ENCODE assay signal across 18 mouse cellular contexts in genomic region chr10:59665503-59666291, GRCm38 (mm10). TPM values are rescaled to one million over a fixed set of nuclear protein-coding genes. Genes with fewer than 3 reads are reported as not detected.
DNase-seq lines count a peak whose midpoint lies in the region; ATAC-seq and TF ChIP-seq lines count a peak whose summit lies in the region.
"Had no signal": no experiment of that assay in that cellular context is flagged by ENCODE, and none has a peak within 500 bp of the region (broad histone marks: within the 10 kb centered on the region; RNA-seq: fewer than 3 reads in every experiment).

No protein-coding gene starts in this region.

- H3K4me3 ChIP-seq in cerebellum, adult 2 months (replicated peaks; ENCODE audit: insufficient read depth, low read depth, low read length): no peak overlapping the region
- H3K4me3 ChIP-seq in layer of hippocampus, adult 2 months: no peak overlapping the region; the same call in 1 of the 2 replicates
- H3K4me3 ChIP-seq in midbrain, postnatal 0 days (ENCODE audit: low read depth, low read length): no peak overlapping the region

- H3K9ac ChIP-seq in midbrain, postnatal 0 days (replicated peaks; ENCODE audit: low read length, poor library complexity, severe bottlenecking): no peak overlapping the region

- H3K9me3 ChIP-seq in midbrain, postnatal 0 days (ENCODE audit: low read length): no peaks in the 10 kb centered on the region

- no peaks in the 10 kb centered on the region for H3K36me3 ChIP-seq in midbrain, postnatal 0 days (ENCODE audit: insufficient read depth, low read length)

- peak; percentile 52 for ATAC-seq in megakaryocyte-erythroid progenitor cell, adult 5-6 weeks (replicated peaks; ENCODE audit: low FRiP score, low TSS enrichment, poor library complexity, severe bottlenecking)
- no peak for ATAC-seq in midbrain, postnatal 0 days (ENCODE audit: low FRiP score)
- ATAC-seq: lung, postnatal 0 days; midbrain, embryonic 16.5 days had no signal

- no peak for TF ChIP-seq POLR2A in cerebellum, adult 2 months (IDR thresholded peaks at IDR 0.05; ENCODE audit: borderline replicate concordance, insufficient read depth, low read length)

- H3K27ac ChIP-seq in cerebellum, adult 2 months (ENCODE audit: insufficient read depth, low read length): no peak overlapping the region
- H3K27ac ChIP-seq in layer of hippocampus, adult 2 months: peak overlapping the region; percentile 51; the same call in 1 of the 2 replicates
- no peak overlapping the region for H3K27ac ChIP-seq in midbrain, postnatal 0 days (ENCODE audit: low read depth, low read length)

- no peak for TF ChIP-seq CTCF in cerebellum, adult 2 months (IDR thresholded peaks at IDR 0.05; ENCODE audit: borderline replicate concordance, insufficient read depth, low read depth, low read length)
- no peak for TF ChIP-seq CTCF in layer of hippocampus, adult 2 months (conservative IDR thresholded peaks at IDR 0.05)
- no peak for TF ChIP-seq CTCF in midbrain, postnatal 0 days (IDR thresholded peaks at IDR 0.05)

- 59% methylated on average over 13 of the region's 13 CpGs for WGBS in cerebellum, adult 2 months
- 77% methylated on average over 13 of the region's 13 CpGs for WGBS in midbrain, postnatal 0 days

- H3K4me2 ChIP-seq in midbrain, postnatal 0 days (ENCODE audit: low read depth, low read length, poor library complexity, severe bottlenecking): no peak overlapping the region
- H3K4me2 ChIP-seq: heart, embryonic 11.5 days had no signal

- intact Hi-C loops in left cerebral cortex, postnatal 25 days (cut with DNase I): no loop called here
- intact Hi-C loops in left cerebral cortex, postnatal 4 days (cut with DNase I): no loop called here

- H3K27me3 ChIP-seq in cerebellum, adult 2 months (ENCODE audit: control insufficient read depth, insufficient read depth, low read length): no peaks in the 10 kb centered on the region
- H3K27me3 ChIP-seq in midbrain, postnatal 0 days (ENCODE audit: insufficient read depth, low read length): no peaks in the 10 kb centered on the region

- H3K4me1 ChIP-seq in cerebellum, adult 2 months (ENCODE audit: control insufficient read depth, insufficient read depth, low read length): peaks cover 10% of the 10 kb centered on the region; the same call in 1 of the 2 replicates
- H3K4me1 ChIP-seq in midbrain, postnatal 0 days (ENCODE audit: insufficient read depth, low read length): no peaks in the 10 kb centered on the region

- peak; percentile 13 to 41 for DNase-seq in cerebellum, adult 2 months
- DNase-seq in cerebellum, postnatal 4 days (ENCODE audit: low spot score in 2 of 2): no peak
- DNase-seq in left cerebral cortex, postnatal 25 days (ENCODE audit: low spot score in 2 of 2): peak; percentile 21 to 58
- no peak for DNase-seq in left cerebral cortex, postnatal 4 days
- peak; percentile 26 to 27 for DNase-seq in layer of hippocampus, adult 2 months (ENCODE audit: low spot score in 2 of 2)
- DNase-seq in midbrain, postnatal 0 days (ENCODE audit: low spot score): no peak
- no peak for DNase-seq in urinary bladder, adult 2 months (ENCODE audit: low spot score)
- DNase-seq: kidney, adult 2 months; spleen, adult 18-20 months had no signal

RNA-seq across cellular contexts. Expression of gene Micu1, which starts 36.6 kb away (rescaled TPM):
- 166 and 174 TPM in 2 replicates for polyA plus RNA-seq in cerebellum, adult 2 months (2012; rRNA removed)
- total RNA-seq in left cerebral cortex, postnatal 25 days (2021): 10 to 100 TPM; 83.7 to 86.1 TPM
- 10 to 100 TPM; 59.2 to 62.6 TPM for total RNA-seq in left cerebral cortex, postnatal 4 days (2021)
- total RNA-seq in layer of hippocampus, adult 2 months (2021): 10 to 100 TPM; 97.4 to 98.9 TPM
- 23.9 and 26.3 TPM in 2 replicates for total RNA-seq in megakaryocyte-erythroid progenitor cell, adult 5-6 weeks (2014; fragmentation: Nextera tagmentation)
- total RNA-seq in megakaryocyte-erythroid progenitor cell, adult 5-6 weeks (2017): 25.9 and 26.5 TPM in 2 replicates
- total RNA-seq in midbrain, postnatal 0 days (2014; rRNA removed): 69.7 and 70.9 TPM in 2 replicates
- polyA plus RNA-seq in midbrain, postnatal 0 days (2015; fragmentation: Nextera tagmentation; extraction: Ambion mirVana): 61.1 and 64.2 TPM in 2 replicates
- polyA plus RNA-seq in urinary bladder, adult 2 months (2012; rRNA removed): 89.1 and 98.4 TPM in 2 replicates

RNA-seq across cellular contexts. Expression of gene Mcu, which starts 49.2 kb away (rescaled TPM):
- polyA plus RNA-seq in cerebellum, adult 2 months (2012; rRNA removed): 32.4 and 34.1 TPM in 2 replicates
- total RNA-seq in left cerebral cortex, postnatal 25 days (2021): 10 to 100 TPM; 37.5 to 38.8 TPM
- 10 to 100 TPM; 64.7 to 70.4 TPM for total RNA-seq in left cerebral cortex, postnatal 4 days (2021)
- 10 to 100 TPM; 53.8 to 54.8 TPM for total RNA-seq in layer of hippocampus, adult 2 months (2021)
- 8.3 and 18.9 TPM in 2 replicates for total RNA-seq in megakaryocyte-erythroid progenitor cell, adult 5-6 weeks (2014; fragmentation: Nextera tagmentation)
- 19.5 and 22.0 TPM in 2 replicates for total RNA-seq in megakaryocyte-erythroid progenitor cell, adult 5-6 weeks (2017)
- total RNA-seq in midbrain, postnatal 0 days (2014; rRNA removed): 39.4 and 39.7 TPM in 2 replicates
- polyA plus RNA-seq in midbrain, postnatal 0 days (2015; fragmentation: Nextera tagmentation; extraction: Ambion mirVana): 45.8 and 46.1 TPM in 2 replicates
- 61.4 and 63.9 TPM in 2 replicates for polyA plus RNA-seq in urinary bladder, adult 2 months (2012; rRNA removed)

RNA-seq across cellular contexts. Expression of gene Gm10322, which starts 49.8 kb away (rescaled TPM):
- polyA plus RNA-seq in cerebellum, adult 2 months (2012; rRNA removed): not detected in 2 replicates
- total RNA-seq in left cerebral cortex, postnatal 25 days (2021): not detected
- not detected for total RNA-seq in left cerebral cortex, postnatal 4 days (2021)
- not detected for total RNA-seq in layer of hippocampus, adult 2 months (2021)
- total RNA-seq in megakaryocyte-erythroid progenitor cell, adult 5-6 weeks (2014; fragmentation: Nextera tagmentation): not detected in 2 replicates
- total RNA-seq in megakaryocyte-erythroid progenitor cell, adult 5-6 weeks (2017): not detected in 2 replicates
- total RNA-seq in midbrain, postnatal 0 days (2014; rRNA removed): not detected in 2 replicates
- not detected in 2 replicates for polyA plus RNA-seq in midbrain, postnatal 0 days (2015; fragmentation: Nextera tagmentation; extraction: Ambion mirVana)
- 0.51 TPM in 1 of 2 replicates, not detected in the other for polyA plus RNA-seq in urinary bladder, adult 2 months (2012; rRNA removed)
- total RNA-seq: gastrocnemius, adult 18-20 months; left cerebral cortex, postnatal 10 days; neutrophil, adult 5-6 weeks had no signal
- polyA plus RNA-seq: brain, embryonic 14.5 days; heart, embryonic 11.5 days; hindbrain, embryonic 11.5 days; kidney, adult 2 months; lung, postnatal 0 days; midbrain, embryonic 16.5 days had no signal

Comparison
In these comparisons a context has a peak if more than half of its experiments do, and no peak if none do; other contexts are left out.
1. DNase-seq: peak in cerebellum, adult 2 months (2 of 2), left cerebral cortex, postnatal 25 days (2 of 2) and layer of hippocampus, adult 2 months (2 of 2); none in cerebellum, postnatal 4 days (0 of 2), left cerebral cortex, postnatal 4 days (single experiment), midbrain, postnatal 0 days (single experiment) and urinary bladder, adult 2 months (single experiment).